Mouse (Mus musculus): Measurements from ENCODE around the gene Pabpc4.

DNA sequence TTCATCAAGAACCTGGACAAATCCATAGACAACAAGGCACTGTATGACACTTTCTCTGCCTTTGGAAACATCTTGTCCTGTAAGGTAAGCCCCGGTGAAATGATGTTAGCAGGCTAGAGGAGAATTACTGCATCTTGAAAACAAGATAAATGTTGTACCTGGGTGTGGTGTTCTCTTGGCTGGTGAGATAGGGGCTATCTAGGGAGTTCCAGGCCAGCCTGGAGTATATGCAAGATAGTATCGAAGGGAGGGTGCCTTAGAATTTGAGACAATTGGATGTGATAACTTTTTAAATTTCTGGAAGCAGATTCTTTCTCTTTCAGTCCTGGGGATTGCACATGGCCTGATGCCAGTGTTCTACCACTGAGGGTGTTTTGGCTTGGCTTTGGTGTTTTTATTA, 24.6 kb downstream of the Pabpc4 start:
- TF ChIP-seq POLR2A (IDR thresholded peaks at IDR 0.05; ENCODE audit: control insufficient read depth, low read depth, low read length): no peak
- no peak for TF ChIP-seq CTCF (IDR thresholded peaks at IDR 0.05; ENCODE audit: control insufficient read depth, insufficient read depth, insufficient replicate concordance, low read depth, low read length)
